Comparison of ENCODE assay signal across 8 mouse cellular contexts in genomic region chr5:136115891-136116783, GRCm38 (mm10). TPM values are rescaled to one million over a fixed set of nuclear protein-coding genes. Genes with fewer than 3 reads are reported as not detected.
DNase-seq lines count a peak whose midpoint lies in the region; ATAC-seq and TF ChIP-seq lines count a peak whose summit lies in the region.

Gene Polr2j (plus strand): TSS chr5:136116631.

- peaks cover 34% of the 10 kb centered on the region for H3K36me3 ChIP-seq in hindbrain, embryonic 10.5 days
- H3K36me3 ChIP-seq in lung, postnatal 0 days (ENCODE audit: insufficient read depth, low read length), result 0 out of 2 replicates have a peak, but pooled peaks cover 7% of the 10 kb centered on the region

- 3% methylated on average over 42 of the region's 42 CpGs for WGBS in hindbrain, embryonic 10.5 days
- WGBS in lung, postnatal 0 days, result 3% methylated on average over 42 of the region's 42 CpGs

- H3K27ac ChIP-seq in hindbrain, embryonic 10.5 days, result peak within 1 kb of the TSS; percentile 91
- H3K27ac ChIP-seq in lung, postnatal 0 days (ENCODE audit: low read length), result peak within 1 kb of the TSS; percentile 52

- TF ChIP-seq EP300 in lung, postnatal 0 days (IDR thresholded peaks at IDR 0.05), result no peak

- TF ChIP-seq CTCF in lung, postnatal 0 days (IDR thresholded peaks at IDR 0.05), result peak; percentile 99

- peak; percentile 98 for ATAC-seq in frontal cortex, adult (ENCODE audit: low TSS enrichment)
- ATAC-seq in lung, postnatal 0 days, result peak; percentile 98

- no peaks in the 10 kb centered on the region for H3K9me3 ChIP-seq in hindbrain, embryonic 10.5 days
- no peaks in the 10 kb centered on the region for H3K9me3 ChIP-seq in lung, postnatal 0 days (ENCODE audit: low read length)

- peak within 1 kb of the TSS; percentile 87 for H3K9ac ChIP-seq in lung, postnatal 0 days (replicated peaks; ENCODE audit: low read depth)

- peak within 1 kb of the TSS; percentile 80 for H3K4me2 ChIP-seq in lung, postnatal 0 days (replicated peaks; ENCODE audit: low read depth, low read length)

- no peaks in the 10 kb centered on the region for H3K27me3 ChIP-seq in hindbrain, embryonic 10.5 days (ENCODE audit: insufficient read depth, poor library complexity, severe bottlenecking)
- no peaks in the 10 kb centered on the region for H3K27me3 ChIP-seq in lung, postnatal 0 days (replicated peaks; ENCODE audit: insufficient read depth, low read length)

- peak; percentile 91 for DNase-seq in MEL-GATA-1-ER (ENCODE audit: extremely low read depth, low read depth)
- peak; percentile 98 for DNase-seq in cerebellum, adult 8-10 months
- DNase-seq in hindbrain, embryonic 10.5 days (ENCODE audit: low spot score), result peak; percentile 99
- DNase-seq in layer of hippocampus, adult 9-11 months, result peak; percentile 95
- peak; percentile 98 for DNase-seq in lung, postnatal 0 days (ENCODE audit: low spot score)
- peak; percentile 97 for DNase-seq in ovary, postnatal 14 days (ENCODE audit: low spot score)
- DNase-seq in thymus, postnatal 14 days, result peak; percentile 97

- peak within 1 kb of the TSS; percentile 83 for H3K4me3 ChIP-seq in hindbrain, embryonic 10.5 days
- H3K4me3 ChIP-seq in lung, postnatal 0 days (ENCODE audit: low read depth, low read length), result peak within 1 kb of the TSS; percentile 92

- H3K4me1 ChIP-seq in hindbrain, embryonic 10.5 days (replicated peaks), result peaks cover 25% of the 10 kb centered on the region
- peaks cover 8% of the 10 kb centered on the region for H3K4me1 ChIP-seq in lung, postnatal 0 days (ENCODE audit: insufficient read depth, low read depth, low read length)

RNA-seq across cellular contexts. Expression of gene Polr2j, which starts in this region (rescaled TPM):
- polyA plus RNA-seq in hindbrain, embryonic 10.5 days (2016; fragmentation: Nextera tagmentation; extraction: Ambion mirVana), result 288 and 292 TPM in 2 replicates
- polyA plus RNA-seq in lung, postnatal 0 days (2015; fragmentation: Nextera tagmentation; extraction: Ambion mirVana), result 175 and 184 TPM in 2 replicates

Comparison
In these comparisons a context has a peak if more than half of its experiments do, and no peak if none do; other contexts are left out.
1. Peak in every context shown above with its lines: DNase-seq, ATAC-seq, H3K4me3 ChIP-seq and H3K27ac ChIP-seq.